Mouse (Mus musculus): ENCODE measurements around the gene Rnf114.

The Rnf114 gene

GRCm38 (mm10) chr2:167491757-167492708, at the start of gene Rnf114:
Gene Rnf114, plus strand, starts transcription at chr2:167492645.
- no peak for DNase-seq (ENCODE audit: low read depth)

GRCm38 (mm10) chr2:167443411-167444193, 48.8 kb upstream of the Rnf114 start:
- no peak for DNase-seq (ENCODE audit: low read depth)

- DNase-seq (ENCODE audit: low read depth) = no peak
Measured at GRCm38 (mm10) chr2:167445911-167446780, 46.3 kb upstream of the Rnf114 start.

- no peak for DNase-seq (ENCODE audit: low read depth)
Measured at GRCm38 (mm10) chr2:167447207-167447606, 45.2 kb upstream of the Rnf114 start.

- no peak for DNase-seq (ENCODE audit: low read depth)
Measured at GRCm38 (mm10) chr2:167447629-167448028, 44.8 kb upstream of the Rnf114 start.

GRCm38 (mm10) chr2:167449331-167450275, 42.8 kb upstream of the Rnf114 start:
- no peak for DNase-seq (ENCODE audit: low read depth)

GRCm38 (mm10) chr2:167450647-167451046, 41.8 kb upstream of the Rnf114 start:
- DNase-seq (ENCODE audit: low read depth) = no peak

GRCm38 (mm10) chr2:167453814-167454213, 38.6 kb upstream of the Rnf114 start:
- no peak for DNase-seq (ENCODE audit: low read depth)

- DNase-seq (ENCODE audit: low read depth) = no peak
Measured at GRCm38 (mm10) chr2:167456361-167457020, 36.0 kb upstream of the Rnf114 start.

- no peak for DNase-seq (ENCODE audit: low read depth)
Measured at GRCm38 (mm10) chr2:167457213-167457612, 35.2 kb upstream of the Rnf114 start.

- DNase-seq (ENCODE audit: low read depth) = no peak
Measured at GRCm38 (mm10) chr2:167458548-167458947, 33.9 kb upstream of the Rnf114 start.

- no peak for DNase-seq (ENCODE audit: low read depth)
Measured at GRCm38 (mm10) chr2:167459071-167459865, 33.2 kb upstream of the Rnf114 start.

GRCm38 (mm10) chr2:167462954-167463353, 29.5 kb upstream of the Rnf114 start:
- peak; percentile 43 for DNase-seq (ENCODE audit: low read depth)

GRCm38 (mm10) chr2:167463802-167464201, 28.6 kb upstream of the Rnf114 start:
- DNase-seq (ENCODE audit: low read depth) = no peak

- no peak for DNase-seq (ENCODE audit: low read depth)
Measured at GRCm38 (mm10) chr2:167465951-167466350, 26.5 kb upstream of the Rnf114 start.

- no peak for DNase-seq (ENCODE audit: low read depth)
Measured at GRCm38 (mm10) chr2:167467214-167467613, 25.2 kb upstream of the Rnf114 start.

GRCm38 (mm10) chr2:167468444-167468843, 24.0 kb upstream of the Rnf114 start:
- DNase-seq (ENCODE audit: low read depth) = no peak

GRCm38 (mm10) chr2:167470611-167471010, 21.8 kb upstream of the Rnf114 start:
- DNase-seq (ENCODE audit: low read depth) = no peak

- DNase-seq (ENCODE audit: low read depth) = no peak
Measured at GRCm38 (mm10) chr2:167471585-167471984, 20.9 kb upstream of the Rnf114 start.

Data from c-Kit-positive CD71-positive TER-119-negative erythroid progenitor cells, embryonic 14.5 days (primary cell).